Mouse (Mus musculus) embryonic facial prominence, embryonic 15.5 days (tissue): Measurements from ENCODE around the gene Sertad1. TPM values are rescaled to one million over a fixed set of nuclear protein-coding genes. Genes with fewer than 3 reads are reported as not detected.
"Not testable (repeated sequence)": the region's sequence is repeated elsewhere in the genome, so short reads cannot be mapped to it uniquely, and the experiment has no call there.

Experiments used
- ATAC-seq: fragments of 200-750 bp; cut with Nextera tagmentation; 2 replicates; pipeline ENCODE4 v1.8.0; 2017; ENCODE audit warnings: low read depth, moderate TSS enrichment; ENCODE audit not compliant: insufficient number of reproducible peaks, low FRiP score, low TSS enrichment
- H3K27ac ChIP-seq: fragments of 300-500 bp; sonication (generic); replicated peaks from 2 replicates; pipeline ENCODE4 v1.5.1; 2015; ENCODE audit warnings: mild to moderate bottlenecking, inconsistent platforms
- H3K27me3 ChIP-seq: fragments of 300-500 bp; sonication (generic); 2 replicates; pipeline ENCODE4 v1.6.1; 2015; ENCODE audit warnings: inconsistent platforms
- H3K36me3 ChIP-seq: fragments of 300-500 bp; sonication (generic); 2 replicates; pipeline ENCODE4 v1.6.1; 2015; ENCODE audit warnings: mild to moderate bottlenecking, inconsistent platforms
- H3K4me1 ChIP-seq: fragments of 300-500 bp; sonication (generic); 2 replicates; pipeline ENCODE4 v1.6.1; 2015; ENCODE audit warnings: inconsistent platforms
- H3K4me2 ChIP-seq: fragments of 300-500 bp; sonication (generic); replicated peaks from 2 replicates; pipeline ENCODE4 v1.6.1; 2015; ENCODE audit warnings: mild to moderate bottlenecking, inconsistent platforms
- H3K4me3 ChIP-seq: fragments of 300-500 bp; sonication (generic); replicated peaks from 2 replicates; pipeline ENCODE4 v1.5.1; 2015; ENCODE audit warnings: mild to moderate bottlenecking, inconsistent platforms
- H3K9ac ChIP-seq: fragments of 300-500 bp; sonication (generic); 2 replicates; pipeline ENCODE4 v1.6.1; 2015; ENCODE audit warnings: inconsistent platforms
- H3K9me3 ChIP-seq: fragments of 300-500 bp; sonication (generic); replicated peaks from 2 replicates; pipeline ENCODE4 v1.6.1; 2016; ENCODE audit warnings: inconsistent platforms
- WGBS: fragments of 180-500 bp; shearing (Covaris S2); methylation state at CpG from one replicate; pipeline ENCODE4 v1.1.7; 2015; 5-methylcytosine and 5-hydroxymethylcytosine counted together
- polyA plus RNA-seq: library from polyadenylated mRNA; unstranded; fragments of >200 nt; fragmentation: Nextera tagmentation; extraction: Ambion mirVana; gene quantifications from 2 replicates; pipeline ENCODE4 v1.2.1, GENCODE M21; 2015

Sertad1 gene
- polyA plus RNA-seq, 1 experiment from 2014 or later: 41.7 TPM

DNA sequence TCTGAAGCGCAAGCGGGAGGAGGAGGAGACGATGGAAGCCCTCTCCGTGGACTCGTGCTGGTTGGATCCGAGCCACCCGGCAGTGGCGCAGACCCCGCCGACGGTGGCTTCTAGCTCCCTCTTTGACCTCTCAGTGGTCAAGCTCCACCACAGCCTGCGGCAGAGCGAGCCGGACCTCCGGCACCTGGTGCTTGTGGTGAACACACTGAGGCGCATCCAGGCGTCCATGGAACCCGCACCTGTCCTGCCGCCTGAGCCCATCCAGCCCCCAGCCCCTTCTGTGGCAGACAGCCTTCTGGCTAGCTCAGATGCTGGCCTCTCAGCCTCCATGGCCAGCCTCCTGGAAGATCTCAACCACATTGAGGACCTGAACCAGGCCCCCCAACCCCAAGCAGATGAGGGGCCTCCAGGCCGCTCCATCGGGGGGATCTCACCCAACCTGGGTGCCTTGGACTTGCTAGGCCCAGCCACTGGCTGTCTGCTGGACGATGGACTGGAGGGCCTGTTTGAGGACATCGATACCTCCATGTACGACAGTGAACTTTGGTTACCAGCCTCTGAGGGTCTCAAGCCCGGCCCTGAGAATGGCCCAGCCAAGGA is 2.7 kb downstream of the Sertad1 start:
- peaks cover 10% of the 10 kb centered on the region; the same call in 1 of the 2 replicates for H3K36me3 ChIP-seq
- H3K4me3 ChIP-seq: no peak overlapping the region
- H3K27me3 ChIP-seq: no peaks in the 10 kb centered on the region
- H3K4me2 ChIP-seq: no peak overlapping the region
- peak overlapping the region; percentile 92 for H3K27ac ChIP-seq
- ATAC-seq: no peak
- 0 out of 2 replicates have a peak overlapping the region, but pooled peaks have one; percentile 9 for H3K9ac ChIP-seq
- peaks cover 42% of the 10 kb centered on the region for H3K4me1 ChIP-seq
- 91% methylated on average over 25 of the region's 25 CpGs for WGBS
- H3K9me3 ChIP-seq: no peaks in the 10 kb centered on the region

DNA sequence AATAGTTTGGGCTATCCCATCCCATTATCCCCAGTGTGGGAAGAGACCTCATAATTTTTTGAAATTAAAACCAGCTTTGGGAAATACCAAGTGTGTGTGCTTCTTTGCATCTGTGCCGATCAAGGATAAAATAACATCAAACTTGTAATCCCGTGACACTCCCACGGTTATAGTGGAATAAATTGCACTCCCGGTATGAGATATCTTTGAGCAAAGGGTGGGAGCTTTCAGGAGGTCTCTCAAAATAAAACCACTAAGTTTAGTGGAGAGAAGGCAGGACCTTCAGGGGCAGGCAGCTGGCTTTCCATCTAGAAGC is 3.5 kb downstream of the Sertad1 start:
- no peak for ATAC-seq
- Histone ChIP-seq H3K27me3 (no peaks in the 10 kb centered on the region), H3K9ac (peak overlapping the region; percentile 13; the same call in 1 of the 2 replicates), H3K4me1 (peaks cover 42% of the 10 kb centered on the region), H3K27ac (peak overlapping the region; percentile 92), H3K9me3 (no peaks in the 10 kb centered on the region), H3K4me3 (peak overlapping the region; percentile 36), H3K4me2 (peak overlapping the region; percentile 50), H3K36me3 (peaks cover 10% of the 10 kb centered on the region; the same call in 1 of the 2 replicates)
- 13% methylated on average over 4 of the region's 4 CpGs for WGBS

DNA sequence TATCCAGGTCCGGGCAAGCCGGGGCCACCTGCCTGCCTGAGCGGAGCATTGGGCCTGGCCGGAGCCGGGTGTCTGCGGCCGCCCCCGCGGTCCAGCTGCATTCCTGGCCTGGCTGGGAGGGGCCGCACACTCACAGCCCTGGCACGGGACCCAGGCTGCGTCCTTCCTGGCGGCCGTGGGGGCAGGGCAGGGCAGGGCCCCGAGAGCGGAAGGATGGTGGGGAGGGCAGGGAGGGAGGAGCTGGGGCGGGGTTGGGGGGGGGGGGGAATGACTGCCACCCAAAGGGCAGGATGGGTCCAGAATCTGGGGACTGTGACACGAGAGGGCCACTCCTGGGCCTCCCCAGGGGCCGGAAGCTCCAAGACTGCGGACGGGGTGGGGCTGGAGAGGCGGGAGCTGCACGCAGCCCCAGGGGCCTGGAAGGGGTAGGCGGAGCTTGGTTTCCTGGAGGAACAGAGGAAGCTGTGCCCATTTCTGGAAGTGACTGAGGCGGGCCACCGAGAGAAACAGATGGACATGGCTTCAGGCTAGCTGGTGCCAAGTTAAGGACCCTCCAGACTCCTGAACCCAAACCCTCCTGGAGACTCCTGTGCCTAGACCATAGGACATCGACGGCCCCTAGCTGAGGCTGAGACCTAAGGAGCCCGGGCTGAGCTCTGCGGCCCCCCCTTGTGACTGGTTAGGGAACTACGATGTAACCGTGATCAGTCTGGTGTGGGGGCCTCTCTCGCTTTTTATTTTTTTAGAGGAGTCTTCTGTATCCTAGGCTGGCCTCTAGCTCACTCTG is 4.0 kb downstream of the Sertad1 start:
- H3K36me3 ChIP-seq: peaks cover 10% of the 10 kb centered on the region; the same call in 1 of the 2 replicates
- peaks cover 39% of the 10 kb centered on the region for H3K4me1 ChIP-seq
- ATAC-seq: peak; percentile 66
- peak overlapping the region; percentile 50 for H3K4me2 ChIP-seq
- peak overlapping the region; percentile 92 for H3K27ac ChIP-seq
- no peaks in the 10 kb centered on the region for H3K9me3 ChIP-seq
- 0 out of 2 replicates have a peak overlapping the region, but pooled peaks have one; percentile 13 for H3K9ac ChIP-seq
- 3% methylated on average over 32 of the region's 33 CpGs for WGBS
- no peaks in the 10 kb centered on the region for H3K27me3 ChIP-seq
- H3K4me3 ChIP-seq: peak overlapping the region; percentile 36

DNA sequence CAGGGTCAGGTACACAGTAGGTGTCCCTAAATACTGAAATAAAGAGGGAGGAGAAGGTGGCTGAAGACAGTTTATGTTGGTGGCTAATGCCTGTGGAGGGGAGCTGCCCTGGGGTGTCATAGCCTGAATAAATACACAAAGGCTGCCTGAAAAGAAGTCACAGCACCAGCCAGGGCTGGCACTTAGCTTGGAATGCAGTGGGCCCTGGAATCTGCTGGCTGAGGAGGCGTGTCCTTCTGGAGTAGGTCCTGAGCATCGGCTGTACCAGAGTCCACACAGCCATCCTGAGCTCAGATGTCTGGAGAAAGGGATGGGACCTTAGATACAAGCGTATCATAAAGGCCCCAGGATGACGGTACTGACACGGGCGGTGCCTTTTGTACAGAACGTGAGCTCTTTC is 5.1 kb downstream of the Sertad1 start:
- Histone ChIP-seq H3K9me3 (no peaks in the 10 kb centered on the region), H3K9ac (no peak overlapping the region), H3K4me3 (no peak overlapping the region), H3K27me3 (no peaks in the 10 kb centered on the region), H3K36me3 (peaks cover 10% of the 10 kb centered on the region; the same call in 1 of the 2 replicates), H3K4me2 (no peak overlapping the region), H3K4me1 (peaks cover 38% of the 10 kb centered on the region), H3K27ac (peak overlapping the region; percentile 40; the same call in 1 of the 2 replicates)
- 64% methylated on average over 7 of the region's 7 CpGs for WGBS
- no peak for ATAC-seq

DNA sequence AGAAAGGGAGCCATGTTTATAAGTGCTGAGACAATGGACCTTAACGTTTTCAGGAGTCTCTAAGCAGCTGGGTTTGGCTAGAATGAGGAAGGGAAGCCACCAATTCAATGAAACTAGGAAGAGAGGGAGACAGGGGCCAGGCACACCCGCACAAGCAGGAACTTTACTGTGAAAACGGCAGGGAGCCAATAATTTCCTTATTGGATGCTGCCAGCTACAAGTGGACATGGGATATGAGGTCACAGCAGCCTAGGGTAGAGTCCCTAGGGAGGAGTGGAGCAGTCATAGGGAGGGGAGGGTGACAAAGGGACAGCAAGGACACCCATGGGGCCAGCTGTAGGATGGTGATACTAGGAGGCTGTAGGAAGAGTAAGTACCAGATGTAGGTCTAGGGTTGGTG is 6.3 kb downstream of the Sertad1 start:
- Histone ChIP-seq H3K4me2 (no peak overlapping the region), H3K9ac (no peak overlapping the region), H3K4me3 (no peak overlapping the region), H3K4me1 (peaks cover 40% of the 10 kb centered on the region), H3K36me3 (peaks cover 10% of the 10 kb centered on the region; the same call in 1 of the 2 replicates), H3K9me3 (no peaks in the 10 kb centered on the region), H3K27me3 (no peaks in the 10 kb centered on the region), H3K27ac (no peak overlapping the region)
- WGBS: 63% methylated on average over 3 of the region's 3 CpGs
- ATAC-seq: no peak

DNA sequence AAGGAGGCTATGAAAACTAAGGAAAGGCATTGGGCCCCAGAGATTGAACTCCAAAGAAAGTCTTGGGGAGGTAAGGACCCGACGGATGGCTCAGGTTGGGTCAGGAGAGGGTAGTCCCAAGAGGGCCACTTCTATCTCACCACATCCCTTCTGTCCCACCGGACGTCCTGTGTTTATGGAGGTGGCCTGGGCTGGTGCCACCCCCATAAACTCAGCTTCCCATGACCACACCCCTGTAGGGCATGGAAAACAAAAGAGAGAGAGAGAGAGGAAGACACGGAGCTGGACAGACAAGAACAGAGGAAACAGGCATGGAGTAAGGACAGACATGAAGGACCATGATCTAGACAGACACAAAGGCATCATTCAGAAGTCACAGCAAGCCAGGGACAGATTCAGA is 6.7 kb downstream of the Sertad1 start:
- Histone ChIP-seq H3K4me3 (no peak overlapping the region), H3K9me3 (no peaks in the 10 kb centered on the region), H3K4me1 (peaks cover 35% of the 10 kb centered on the region), H3K27ac (no peak overlapping the region), H3K4me2 (no peak overlapping the region), H3K36me3 (peaks cover 10% of the 10 kb centered on the region; the same call in 1 of the 2 replicates), H3K27me3 (no peaks in the 10 kb centered on the region), H3K9ac (no peak overlapping the region)
- WGBS: 84% methylated on average over 5 of the region's 5 CpGs
- ATAC-seq: no peak

DNA sequence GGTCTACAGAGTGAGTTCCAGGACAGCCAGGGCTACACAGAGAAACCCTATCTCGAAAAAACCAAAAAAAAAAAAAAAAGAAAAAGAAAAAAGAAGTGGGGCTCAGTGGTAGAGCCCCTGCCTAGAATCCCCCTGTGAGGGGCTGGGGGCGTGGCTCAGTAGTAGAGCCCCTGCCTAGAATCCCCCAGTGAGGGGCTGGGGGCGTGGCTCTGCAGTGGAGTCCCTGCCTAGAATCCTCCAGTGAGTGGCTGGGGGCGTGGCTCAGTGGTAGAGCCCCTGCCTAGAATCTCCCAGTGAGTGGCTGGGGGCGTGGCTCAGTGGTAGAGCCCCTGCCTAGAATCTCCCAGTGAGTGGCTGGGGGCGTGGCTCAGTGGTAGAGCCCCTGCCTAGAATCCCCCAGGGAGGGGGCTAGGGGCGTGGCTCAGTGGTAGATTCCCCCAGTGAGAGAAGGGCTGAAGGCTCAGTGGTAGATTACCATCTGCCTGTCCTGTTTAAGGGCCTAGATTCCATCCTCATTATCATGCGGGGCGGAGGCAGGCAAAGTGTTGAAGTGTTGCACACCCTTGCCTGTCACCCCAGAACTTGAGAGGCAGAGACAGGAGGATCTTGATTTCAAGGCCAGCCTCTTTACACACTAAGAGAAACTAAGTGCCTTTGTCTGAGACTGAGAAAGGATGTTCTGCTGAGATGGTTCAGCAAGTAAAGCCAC is 8.1 kb downstream of the Sertad1 start:
- not testable (repeated sequence) for H3K4me2 ChIP-seq, H3K9ac ChIP-seq, H3K4me3 ChIP-seq, H3K27ac ChIP-seq, H3K27me3 ChIP-seq, H3K36me3 ChIP-seq, ATAC-seq, H3K9me3 ChIP-seq
- H3K4me1 ChIP-seq: peaks cover 25% of the 10 kb centered on the region
- WGBS: 81% methylated on average over 9 of the region's 9 CpGs

DNA sequence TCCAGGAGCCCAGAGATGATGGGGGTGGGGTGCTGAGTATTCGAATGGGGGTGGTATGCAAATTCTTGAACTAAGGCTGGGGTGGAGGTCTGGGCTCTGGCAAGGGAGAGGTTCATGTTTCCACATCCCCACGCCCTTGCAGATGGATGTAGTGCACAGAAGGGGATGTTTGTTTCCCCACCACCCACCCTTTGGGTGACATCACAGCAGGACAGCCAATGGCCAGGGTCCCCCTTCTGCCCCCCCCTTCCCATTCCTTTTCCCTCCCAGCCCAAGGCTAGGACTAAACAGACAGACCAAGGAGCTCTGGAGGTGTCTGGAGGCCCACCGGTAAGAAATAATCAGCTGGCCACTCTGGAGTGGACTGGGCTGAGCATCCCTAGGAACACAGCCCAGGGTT is 12.3 kb downstream of the Sertad1 start, which contains the start of gene Prx:
TSS of gene Prx (plus strand) at position 289 of the 400 bp plus-strand sequence.
- WGBS: 30% methylated on average over 3 of the region's 3 CpGs

DNA sequence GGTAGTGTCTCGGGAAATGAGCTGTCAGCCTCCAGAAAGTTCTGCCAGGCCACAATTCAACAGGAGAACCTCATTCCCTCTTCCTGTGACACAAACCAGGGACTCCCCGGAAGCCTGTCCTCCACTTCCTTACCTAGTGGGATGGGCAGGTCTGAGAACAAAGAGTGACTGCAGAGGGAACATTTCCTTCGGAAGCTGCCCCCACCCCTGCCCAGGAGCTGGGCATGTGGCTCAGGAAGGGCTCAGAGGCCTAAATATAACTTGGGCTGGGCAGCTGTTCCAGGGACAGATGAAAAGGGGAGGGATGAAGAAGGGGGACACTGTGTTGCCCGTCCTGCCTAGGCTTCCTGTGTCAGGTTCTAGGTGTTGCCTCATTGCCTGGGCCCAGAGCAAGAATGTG is 14.9 kb downstream of the Sertad1 start:
- Histone ChIP-seq H3K4me1 (peaks cover 14% of the 10 kb centered on the region), H3K4me2 (no peak overlapping the region), H3K27ac (peak overlapping the region; percentile 44; the same call in 1 of the 2 replicates), H3K27me3 (no peaks in the 10 kb centered on the region), H3K9me3 (no peaks in the 10 kb centered on the region), H3K9ac (no peak overlapping the region), H3K36me3 (no peaks in the 10 kb centered on the region), H3K4me3 (no peak overlapping the region)
- WGBS: 57% methylated on average over 4 of the region's 4 CpGs
- ATAC-seq: no peak

More for the DNA sequence above, 12.3 kb downstream of the Sertad1 start, which contains the start of gene Prx:
- H3K27me3 ChIP-seq: no peaks in the 10 kb centered on the region
- no peak within 1 kb of the TSS for H3K4me2 ChIP-seq
- no peaks in the 10 kb centered on the region for H3K9me3 ChIP-seq
- no peak within 1 kb of the TSS for H3K9ac ChIP-seq
- peaks cover 8% of the 10 kb centered on the region for H3K4me1 ChIP-seq
- H3K36me3 ChIP-seq: no peaks in the 10 kb centered on the region
- H3K27ac ChIP-seq: no peak within 1 kb of the TSS
- no peak for ATAC-seq
- no peak within 1 kb of the TSS for H3K4me3 ChIP-seq

DNA sequence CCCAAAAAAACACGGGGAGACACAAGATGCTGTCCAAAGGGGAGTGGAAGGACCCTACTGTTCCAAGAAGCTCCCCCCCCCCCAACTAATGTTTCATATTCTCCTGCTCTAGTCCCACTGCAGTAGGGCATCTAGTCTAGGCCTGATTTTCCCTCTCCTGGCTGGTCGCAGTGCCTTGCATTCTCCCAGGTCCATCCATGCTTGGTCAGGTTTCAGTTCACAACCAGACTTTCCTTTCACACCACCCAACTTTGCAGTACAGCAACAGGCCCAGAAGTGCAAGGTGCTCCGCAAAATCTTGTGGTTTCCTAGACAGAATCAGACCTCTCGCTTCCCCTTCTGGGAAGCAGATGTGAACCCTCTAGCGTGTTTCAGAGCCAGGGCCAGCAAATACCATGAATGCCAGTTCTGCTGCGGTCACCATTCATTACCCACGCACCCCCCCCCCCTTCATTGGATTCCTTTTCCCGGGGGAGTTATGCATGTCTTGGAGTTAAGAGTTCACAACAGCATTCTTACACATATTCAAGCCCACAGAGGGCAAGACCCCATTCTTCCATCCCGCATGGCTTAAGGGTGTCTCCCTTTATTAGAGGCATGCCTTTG is 20.2 kb downstream of the Sertad1 start:
- 17% methylated on average over 9 of the region's 9 CpGs for WGBS
- peaks cover 16% of the 10 kb centered on the region for H3K4me1 ChIP-seq
- peak overlapping the region; percentile 81 for H3K4me2 ChIP-seq
- 0 out of 2 replicates have a peak overlapping the region, but pooled peaks have one; percentile 60 for H3K9ac ChIP-seq
- no peaks in the 10 kb centered on the region for H3K36me3 ChIP-seq
- ATAC-seq: no peak
- no peaks in the 10 kb centered on the region for H3K9me3 ChIP-seq
- H3K27me3 ChIP-seq: no peaks in the 10 kb centered on the region
- H3K4me3 ChIP-seq: peak overlapping the region; percentile 66
- peak overlapping the region; percentile 100 for H3K27ac ChIP-seq
